Mouse (Mus musculus): ENCODE data around the gene Slc39a11. TPM values are rescaled to one million over a fixed set of nuclear protein-coding genes. Genes with fewer than 3 reads are reported as not detected.

Slc39a11 gene
- total RNA-seq, 2 experiments from 2014 or later, result 2.6 to 3.9 TPM

DNA sequence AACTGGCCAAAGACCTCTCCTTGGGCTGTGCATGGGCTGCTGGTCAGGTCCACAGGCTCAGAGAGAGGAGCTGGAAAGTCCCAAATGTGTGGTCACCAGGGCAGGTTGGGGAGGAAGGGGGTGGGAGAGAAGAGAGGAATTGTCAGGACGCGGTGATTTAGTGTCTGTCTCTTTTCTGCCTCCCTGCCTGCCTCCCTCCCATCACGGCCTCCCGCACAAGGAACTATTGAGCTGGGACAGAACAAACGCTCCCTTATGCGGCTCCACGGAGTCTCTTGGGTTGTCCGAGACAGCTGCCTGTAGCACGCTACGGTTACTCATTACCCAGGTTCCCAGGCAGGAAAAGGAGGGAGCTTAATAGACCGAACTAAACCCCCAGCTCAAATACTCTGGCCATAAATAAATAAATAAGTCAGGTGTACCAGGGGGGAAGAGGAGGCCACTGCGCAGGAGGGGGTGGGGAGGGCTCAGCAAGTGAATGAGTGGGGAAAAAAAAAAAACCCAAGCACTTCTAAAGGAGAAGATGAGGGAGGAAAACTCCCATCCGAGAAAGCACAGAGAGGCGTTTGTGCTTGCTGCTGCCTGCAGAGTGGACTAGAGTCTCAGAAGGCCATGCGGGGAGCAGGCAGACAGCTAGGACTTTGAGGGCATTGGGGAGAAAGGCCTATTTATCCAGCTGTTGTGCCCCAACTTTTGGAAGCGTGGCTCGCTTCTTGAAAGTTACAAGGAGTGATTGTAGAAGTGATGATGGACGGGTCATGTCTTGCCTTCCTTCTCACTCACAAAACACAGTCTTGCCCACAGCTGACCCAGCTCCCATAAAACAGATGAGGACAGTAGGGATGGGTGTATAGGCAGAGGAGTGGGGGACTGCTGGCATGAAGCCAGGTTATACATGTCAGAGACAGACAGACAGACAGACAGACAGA is 428.3 kb downstream of the Slc39a11 start:
- no peak for DNase-seq
- intact Hi-C loops (cut with DNase I), result no loop called here

DNA sequence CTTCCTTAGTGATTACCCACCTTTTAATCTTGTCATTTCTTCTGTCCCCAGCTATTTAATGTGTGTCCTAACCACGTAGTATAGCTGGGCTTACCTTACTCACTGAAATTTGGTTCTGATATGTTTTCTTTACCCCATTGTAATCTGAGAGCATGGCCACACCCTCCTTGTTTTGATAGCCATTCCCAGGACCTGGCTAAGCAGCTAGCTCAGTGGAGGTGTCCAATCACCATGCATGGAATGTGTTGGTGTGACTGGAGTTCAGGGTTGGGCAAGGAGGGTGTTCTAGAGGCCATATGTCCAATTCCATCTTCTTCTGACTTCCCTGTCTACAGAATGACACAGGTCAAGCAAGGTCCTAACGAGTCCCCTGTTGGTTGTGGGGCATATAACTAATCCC is 429.2 kb downstream of the Slc39a11 start:
- no peak for DNase-seq
- intact Hi-C loops (cut with DNase I), result no loop called here

DNA sequence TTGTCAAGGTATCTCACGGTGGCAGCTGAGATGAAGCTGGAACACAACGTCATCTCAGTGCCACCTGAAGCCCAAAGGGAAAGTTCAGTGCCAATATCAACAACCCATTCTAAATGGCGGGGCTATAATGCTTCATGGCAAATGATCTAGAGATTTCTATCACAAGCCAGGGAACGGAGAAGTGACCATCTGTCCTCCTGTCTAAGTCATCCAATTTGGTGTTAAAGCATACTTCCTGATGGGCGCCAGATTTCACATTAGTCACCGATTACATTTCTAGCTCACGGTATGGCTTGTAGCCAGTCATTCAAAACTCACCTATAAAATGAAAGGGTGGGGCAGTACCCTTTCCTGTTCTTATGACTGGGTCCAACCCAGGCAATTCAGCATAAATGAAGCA is 435.1 kb downstream of the Slc39a11 start:
- intact Hi-C loops (cut with DNase I), result no loop called here
- no peak for DNase-seq

DNA sequence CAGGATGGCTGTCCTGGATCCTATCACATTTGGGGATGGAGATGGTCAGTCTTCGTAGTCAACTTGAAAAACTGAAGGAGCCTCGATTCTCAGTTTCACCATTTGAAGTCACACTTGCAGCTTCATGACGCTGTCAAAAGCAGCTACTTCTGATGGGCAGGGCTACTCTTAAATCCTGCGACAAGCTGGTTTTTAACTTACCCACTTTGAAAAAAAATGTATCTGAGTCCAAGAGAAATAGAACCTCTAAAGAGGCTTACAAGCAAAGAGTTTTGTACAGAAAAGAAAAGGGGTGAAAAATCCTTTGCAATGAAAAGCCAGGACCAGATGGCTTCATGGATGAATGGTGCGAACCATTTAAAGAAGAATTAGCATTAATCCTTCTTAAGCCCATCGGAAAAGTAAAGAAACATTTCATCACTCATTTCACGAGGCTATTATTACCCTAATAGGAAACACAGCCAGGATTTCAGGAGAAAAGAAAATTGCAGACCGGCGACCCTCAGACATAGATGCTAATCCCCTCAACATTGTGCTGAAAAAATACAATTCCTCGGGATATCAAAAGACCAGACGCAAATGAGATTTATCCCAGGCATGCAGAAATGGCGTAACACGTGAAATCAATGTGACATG is 437.4 kb downstream of the Slc39a11 start:
- intact Hi-C loops (cut with DNase I), result no loop called here
- no peak for DNase-seq

DNA sequence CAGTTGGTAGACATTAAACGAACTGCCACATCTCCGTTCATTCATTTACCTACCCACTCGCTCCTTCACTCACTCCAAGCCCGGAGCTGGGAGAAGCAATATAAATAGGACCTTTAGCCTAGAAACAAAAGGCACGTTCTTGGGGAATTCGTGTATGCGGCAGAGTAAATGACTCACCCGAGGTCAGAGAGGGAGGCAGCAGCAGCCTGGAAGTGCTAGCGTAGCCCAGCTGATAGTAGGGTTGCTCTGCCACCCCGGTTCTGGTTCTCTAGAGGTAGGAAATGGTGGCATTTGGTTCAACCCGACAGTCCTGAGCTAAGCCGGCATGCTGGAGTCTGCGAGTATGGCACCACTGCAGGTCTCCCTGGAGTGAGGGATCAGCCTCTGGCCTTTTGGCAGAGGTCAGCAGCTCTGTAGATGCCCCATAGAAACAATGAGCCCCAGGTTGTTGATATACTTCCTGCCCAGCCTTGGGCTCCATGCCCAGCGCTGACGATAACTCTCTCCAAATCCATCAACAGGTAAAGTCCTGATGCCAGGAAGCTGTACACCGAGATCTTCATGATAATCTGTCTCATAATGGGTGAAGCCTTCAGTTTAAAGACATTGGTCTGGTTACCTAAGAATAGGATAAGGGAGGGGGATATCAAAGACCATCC is 440.5 kb downstream of the Slc39a11 start:
- intact Hi-C loops (cut with DNase I), result no loop called here

DNA sequence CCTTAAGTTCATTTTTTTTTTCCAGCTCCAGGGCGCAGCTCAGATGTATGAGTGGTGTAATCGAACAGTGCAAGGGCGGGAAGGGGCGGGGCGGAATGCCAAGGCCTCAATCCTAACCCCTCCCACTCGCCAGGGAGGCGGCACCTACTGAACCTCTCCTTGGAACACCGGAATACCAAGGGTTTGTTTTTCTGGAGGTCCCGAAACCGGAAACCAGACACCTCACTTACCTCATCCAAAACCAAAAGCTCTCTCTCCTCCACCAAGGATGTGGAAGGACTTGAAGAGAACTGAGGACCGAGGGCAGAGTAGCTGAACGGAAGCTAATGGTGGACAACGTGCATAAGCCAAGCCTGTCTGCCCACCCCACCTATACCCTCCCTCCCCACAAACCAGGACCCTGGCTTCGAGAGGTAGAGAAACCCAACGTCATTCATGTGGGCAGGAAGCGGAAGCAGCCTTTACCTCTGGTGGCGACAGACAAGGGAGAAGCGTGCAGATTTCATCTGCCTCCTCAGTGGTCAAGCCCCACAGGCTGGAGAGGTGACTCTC is 441.3 kb downstream of the Slc39a11 start:
- intact Hi-C loops (cut with DNase I), result no loop called here

More for the DNA sequence above, 440.5 kb downstream of the Slc39a11 start:
- DNase-seq, result no peak

DNA sequence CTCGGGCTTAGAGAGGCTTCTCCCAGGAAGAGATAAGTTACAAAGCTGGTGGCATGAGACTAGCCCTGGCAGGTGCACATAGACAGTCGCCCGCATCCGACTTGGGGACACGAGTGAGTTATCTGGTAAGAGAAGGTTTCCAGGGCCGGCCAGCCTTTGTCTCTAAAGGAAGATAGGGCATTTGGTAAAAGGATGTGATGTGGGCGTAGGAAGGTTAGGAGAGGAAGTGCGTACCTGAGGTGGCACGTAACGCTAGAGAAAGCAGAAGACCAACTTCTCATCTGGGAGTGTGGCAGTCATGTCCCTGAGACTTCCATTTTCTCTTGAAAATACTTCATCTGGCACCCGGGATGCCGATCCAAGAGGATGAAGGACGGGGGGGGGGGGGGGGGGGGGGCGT is 441.9 kb downstream of the Slc39a11 start:
- no peak for DNase-seq
- intact Hi-C loops (cut with DNase I), result no loop called here

More for the DNA sequence above, 441.3 kb downstream of the Slc39a11 start:
- DNase-seq, result no peak

DNA sequence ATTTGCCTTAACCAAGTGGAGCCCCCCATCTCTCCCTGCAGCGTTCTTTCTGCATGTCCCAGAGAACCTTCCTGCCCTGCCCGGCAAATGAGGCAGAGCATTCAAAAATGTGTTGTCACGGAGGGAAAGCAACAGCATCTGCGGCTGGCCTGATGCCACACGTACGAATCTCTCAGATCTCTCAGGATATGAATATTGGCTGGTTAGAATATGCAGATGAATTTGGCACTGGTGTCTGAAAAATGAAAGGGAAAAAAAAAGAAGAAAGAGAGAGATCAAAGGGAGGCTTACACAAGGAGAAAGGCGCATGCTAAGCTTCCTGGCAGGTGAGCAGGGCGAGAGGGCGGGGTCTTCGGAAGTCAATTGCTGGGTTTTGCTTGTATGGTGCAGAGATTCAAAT is 443.8 kb downstream of the Slc39a11 start:
- intact Hi-C loops (cut with DNase I), result no loop called here
- no peak for DNase-seq

DNA sequence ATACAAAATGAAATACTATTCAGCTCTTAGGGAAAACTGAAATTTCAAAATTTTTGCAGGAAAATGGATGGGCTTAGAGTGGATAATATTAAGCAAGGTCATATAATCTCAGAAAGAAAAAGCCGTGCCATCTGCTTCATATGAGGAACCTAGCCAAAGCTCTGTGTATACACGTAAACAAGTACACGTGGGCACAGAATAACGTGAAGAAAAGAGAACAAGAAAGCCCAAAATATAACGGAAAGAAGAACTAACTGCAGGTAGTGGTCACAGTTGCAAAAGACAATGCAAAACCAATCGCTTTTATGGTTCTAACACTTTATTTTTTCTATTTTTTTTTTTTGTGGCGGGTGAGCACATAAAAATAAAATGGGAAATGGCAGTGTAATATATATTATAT is 446.9 kb downstream of the Slc39a11 start:
- intact Hi-C loops (cut with DNase I), result no loop called here

DNA sequence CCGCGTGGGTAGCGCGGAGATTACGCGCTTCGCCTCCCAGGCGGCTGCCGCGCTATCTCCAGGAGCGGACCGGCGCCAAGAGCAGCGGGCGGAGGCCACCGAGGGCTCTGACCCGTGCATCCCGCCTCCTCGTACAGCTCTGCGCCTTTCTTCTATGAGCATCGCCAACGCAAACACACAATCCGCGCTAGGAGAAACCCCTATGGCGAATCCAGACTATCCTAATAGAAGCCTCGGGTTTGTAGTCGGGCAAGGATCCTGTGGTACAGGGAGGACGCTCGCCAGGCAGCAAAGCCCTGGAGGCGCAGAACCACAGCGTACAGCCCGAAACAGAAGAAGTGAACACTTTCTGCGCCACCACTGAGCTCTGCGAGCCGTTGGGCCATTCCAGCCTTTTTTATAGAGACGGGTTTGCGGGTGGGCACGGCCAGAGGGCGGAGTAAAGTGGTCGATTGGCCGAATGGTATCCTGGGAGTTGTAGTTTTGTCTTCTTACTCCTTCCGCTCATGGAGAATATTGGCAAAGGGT is 448.3 kb downstream of the Slc39a11 start:
- intact Hi-C loops (cut with DNase I), result no loop called here

More for the DNA sequence above, 446.9 kb downstream of the Slc39a11 start:
- no peak for DNase-seq

DNA sequence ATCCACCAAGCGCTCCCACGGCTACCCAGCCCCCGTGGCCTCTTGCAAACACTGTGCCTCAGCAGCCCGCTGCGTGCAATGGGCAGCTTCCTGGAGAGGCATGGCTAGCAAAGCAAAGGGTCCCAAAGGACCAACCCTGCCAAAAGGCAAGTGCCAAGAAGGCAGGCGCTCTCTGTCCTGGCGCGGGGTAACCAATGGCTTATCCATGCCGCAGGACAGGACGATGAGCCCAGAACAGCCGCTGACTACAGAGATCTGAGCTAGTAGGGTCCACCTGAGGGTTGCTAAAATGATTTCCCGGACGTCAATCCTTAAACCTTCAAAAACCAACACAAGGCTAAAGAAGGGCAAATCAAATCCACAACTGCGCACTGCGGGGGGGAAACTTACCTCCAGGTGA is 449.0 kb downstream of the Slc39a11 start:
- DNase-seq, result peak in 1 of 2 experiments; percentile 7
- intact Hi-C loops (cut with DNase I), result no loop called here

More for the DNA sequence above, 448.3 kb downstream of the Slc39a11 start:
- DNase-seq, result peak; percentile 73 to 80

DNA sequence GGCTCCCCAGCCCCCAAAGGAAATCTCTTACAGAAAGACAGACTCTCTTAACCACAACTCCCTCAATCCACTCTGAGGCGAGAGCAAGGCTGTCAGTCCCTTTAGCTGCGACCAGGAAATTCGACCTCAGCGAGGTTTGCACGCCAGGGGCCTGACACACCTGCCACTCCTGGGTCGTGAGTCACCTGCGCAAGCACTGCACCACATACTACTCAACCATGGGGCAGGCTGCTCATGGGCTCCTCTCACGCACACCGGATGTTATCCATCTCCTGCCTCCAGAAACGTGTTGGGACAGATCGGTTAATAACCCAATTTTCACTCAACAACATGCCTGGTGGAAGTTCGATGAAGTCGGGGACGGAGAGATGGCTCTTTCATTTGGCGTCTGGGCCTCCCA is 451.3 kb downstream of the Slc39a11 start:
- intact Hi-C loops (cut with DNase I), result no loop called here
- DNase-seq, result no peak

DNA sequence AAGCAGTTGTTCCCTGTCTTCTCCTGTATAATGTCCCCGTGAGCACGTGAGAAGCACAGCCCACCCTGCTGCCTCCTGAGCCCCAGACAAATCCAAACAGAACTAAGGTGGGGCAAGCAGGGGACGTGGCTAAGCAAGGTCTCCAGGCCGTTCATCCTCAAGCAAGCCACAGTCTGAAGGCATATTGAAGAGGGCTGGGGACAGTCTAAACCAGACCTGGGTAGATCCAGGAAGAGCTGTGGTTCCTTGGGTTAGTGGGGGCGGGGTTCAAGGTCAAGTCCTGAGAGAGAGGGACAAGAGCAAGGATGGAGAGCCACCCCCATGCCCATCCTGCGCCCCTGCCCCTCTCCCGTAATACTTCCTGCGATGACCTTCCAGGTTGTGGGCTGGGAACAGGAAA is 452.3 kb downstream of the Slc39a11 start:
- intact Hi-C loops (cut with DNase I), result no loop called here
- no peak for DNase-seq

DNA sequence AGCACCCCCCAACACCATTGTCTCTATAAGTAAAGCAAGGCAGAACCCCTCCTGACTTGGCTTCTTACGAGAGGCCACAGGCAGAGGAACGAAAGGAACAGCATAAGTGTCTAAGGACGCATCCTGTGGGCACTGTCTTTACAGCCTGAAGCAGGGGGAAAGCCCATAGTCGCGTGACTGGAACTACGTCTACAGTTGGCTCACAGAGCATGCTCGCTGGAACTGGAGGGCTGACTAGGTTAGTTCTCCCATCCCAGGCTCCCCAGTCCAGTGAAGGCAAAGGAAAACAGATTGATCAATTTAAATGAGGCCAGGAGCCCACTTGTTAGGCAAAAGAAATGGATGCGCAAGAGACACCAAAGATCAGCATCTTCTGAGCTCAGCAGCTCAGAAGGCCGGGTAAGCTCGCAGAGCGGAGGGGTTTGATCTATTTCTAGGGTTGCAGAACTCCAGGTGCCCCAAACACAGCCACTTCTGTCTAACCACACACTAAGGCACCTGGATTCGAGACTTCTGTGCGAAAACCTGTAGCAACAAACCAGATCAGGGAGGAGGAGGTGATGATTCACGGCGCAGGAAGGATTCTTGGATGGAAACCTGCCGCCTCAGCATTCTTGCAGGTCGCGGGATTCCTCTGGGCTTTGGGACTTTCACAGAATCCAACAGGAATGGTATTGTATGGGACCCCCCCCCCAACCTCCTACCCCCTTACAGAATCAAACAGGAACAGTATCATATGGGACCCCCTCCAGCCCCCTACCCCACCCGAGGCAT is 453.5 kb downstream of the Slc39a11 start:
- intact Hi-C loops (cut with DNase I), result no loop called here
- DNase-seq, result no peak

Other genes with a start within 250 kb of the Slc39a11 start
- gene Sstr2, start 30.7 kb downstream of the Slc39a11 start, total RNA-seq (2021), result not detected
- 10 to 100 TPM; 17.6 to 18.3 TPM for gene Cog1, start 910 bp downstream of the Slc39a11 start, total RNA-seq (2021)
- 10 to 100 TPM; 14.9 to 15.6 TPM for gene Fam104a, start 34.1 kb upstream of the Slc39a11 start, total RNA-seq (2021)
- gene D11Wsu47e, start 34.3 kb upstream of the Slc39a11 start, total RNA-seq (2021), result 1 to 10 TPM; 6.3 to 8.2 TPM
- not detected for gene Cpsf4l, start 59.9 kb upstream of the Slc39a11 start, total RNA-seq (2021)
- gene Cdc42ep4, start 101.8 kb upstream of the Slc39a11 start, total RNA-seq (2021), result 10 to 100 TPM; 16.5 to 20.5 TPM

Data from heart, postnatal 36 days (tissue).